ENCODE assay signal across 8 mouse cellular contexts in genomic region chr2:90847681-90848050, GRCm38 (mm10). TPM values are rescaled to one million over a fixed set of nuclear protein-coding genes. Genes with fewer than 3 reads are reported as not detected.
DNase-seq lines count a peak whose midpoint lies in the region; ATAC-seq and TF ChIP-seq lines count a peak whose summit lies in the region.

No protein-coding gene starts in this region.

- no peak for ATAC-seq in heart, embryonic 12.5 days (ENCODE audit: insufficient number of reproducible peaks, low FRiP score)
- ATAC-seq in forebrain, embryonic 16.5 days, result no peak

- peak overlapping the region; percentile 88 for H3K9ac ChIP-seq in heart, embryonic 12.5 days
- peak overlapping the region; percentile 93 for H3K9ac ChIP-seq in ES-E14 (ENCODE audit: insufficient read depth, low read depth, low read length, poor library complexity, severe bottlenecking)
- H3K9ac ChIP-seq in forebrain, embryonic 16.5 days (replicated peaks; ENCODE audit: low read depth, low read length), result peak overlapping the region; percentile 75

- peaks cover 6% of the 10 kb centered on the region; the same call in 1 of the 2 replicates for H3K4me1 ChIP-seq in heart, embryonic 12.5 days (replicated peaks)
- peaks cover 2% of the 10 kb centered on the region in 2 experiments; a peak in 1 of 4 replicates for H3K4me1 ChIP-seq in ES-E14 (ENCODE audit: control insufficient read depth in 2 of 2, insufficient read depth in 2 of 2, low read length in 2 of 2, poor library complexity in 1 of 2)
- H3K4me1 ChIP-seq in forebrain, embryonic 16.5 days (replicated peaks; ENCODE audit: control insufficient read depth, insufficient read depth, low read length), result peaks cover 17% of the 10 kb centered on the region

- H3K4me2 ChIP-seq in heart, embryonic 12.5 days, result peak overlapping the region; percentile 74
- H3K4me2 ChIP-seq in forebrain, embryonic 16.5 days (ENCODE audit: low read length), result peak overlapping the region; percentile 59

- H3K36me3 ChIP-seq in heart, embryonic 12.5 days, result peaks cover 32% of the 10 kb centered on the region
- H3K36me3 ChIP-seq in ES-E14 (ENCODE audit: control insufficient read depth, insufficient read depth, low read length, poor library complexity, severe bottlenecking), result peaks cover 12% of the 10 kb centered on the region
- H3K36me3 ChIP-seq in forebrain, embryonic 16.5 days (ENCODE audit: control insufficient read depth, insufficient read depth), result peaks cover 11% of the 10 kb centered on the region; the same call in 1 of the 2 replicates

- peak overlapping the region; percentile 85 for H3K27ac ChIP-seq in heart, embryonic 12.5 days (ENCODE audit: poor library complexity, severe bottlenecking)
- peak overlapping the region; percentile 53 for H3K27ac ChIP-seq in ES-E14 (ENCODE audit: insufficient read depth, low read depth, low read length, poor library complexity, severe bottlenecking)
- H3K27ac ChIP-seq in forebrain, embryonic 16.5 days (ENCODE audit: low read length), result peak overlapping the region; percentile 84

- in situ Hi-C loops in ES-E14 (cut with MboI; ENCODE audit: low sequenced_read_pairs in 2 of 2, unreplicated experiment in 2 of 2), result no loop called here

- DNase-seq in heart, postnatal 4 days, result no peak
- DNase-seq in ES-E14 (ENCODE audit: low read depth, low spot score), result no peak
- DNase-seq in mesoderm, embryonic 11.5 days (ENCODE audit: low read depth, low spot score), result peak; percentile 11
- DNase-seq in cerebellum, adult 11-12 months, result no peak
- no peak for DNase-seq in gastrocnemius, postnatal 25 days
- DNase-seq in urinary bladder, postnatal 25 days (ENCODE audit: low spot score), result no peak

- WGBS in heart, embryonic 12.5 days, result under 1% methylated on average over 13 of the region's 13 CpGs
- 0% methylated on average over 13 of the region's 13 CpGs for WGBS in forebrain, embryonic 16.5 days

- H3K9me3 ChIP-seq in heart, embryonic 12.5 days (replicated peaks), result no peaks in the 10 kb centered on the region
- no peaks in the 10 kb centered on the region for H3K9me3 ChIP-seq in ES-E14 (ENCODE audit: control insufficient read depth, insufficient read depth, low read depth, low read length)
- no peaks in the 10 kb centered on the region for H3K9me3 ChIP-seq in forebrain, embryonic 16.5 days (ENCODE audit: control insufficient read depth, low read length)

- H3K27me3 ChIP-seq in heart, embryonic 12.5 days (replicated peaks), result no peaks in the 10 kb centered on the region
- no peaks in the 10 kb centered on the region for H3K27me3 ChIP-seq in forebrain, embryonic 16.5 days (replicated peaks; ENCODE audit: control insufficient read depth, insufficient read depth, low read length)

- H3K4me3 ChIP-seq in heart, embryonic 12.5 days, result peak overlapping the region; percentile 85
- peak overlapping the region; percentile 88 for H3K4me3 ChIP-seq in ES-E14 (ENCODE audit: insufficient read depth in 1 of 2, low read depth in 1 of 2, low read length in 2 of 2, poor library complexity in 1 of 2, severe bottlenecking in 1 of 2)
- H3K4me3 ChIP-seq in forebrain, embryonic 16.5 days (replicated peaks; ENCODE audit: low read length), result peak overlapping the region; percentile 77

TF ChIP-seq in ES-E14, 5 proteins besides CTCF, POLR2A, EP300 and RAD21:
- TF ChIP-seq CHD2 (IDR thresholded peaks at IDR 0.05; ENCODE audit: low read depth, low read length) (no peak), HCFC1 (IDR thresholded peaks at IDR 0.05; ENCODE audit: borderline replicate concordance, insufficient read depth, low read length) (no peak), ZNF384 (IDR thresholded peaks at IDR 0.05; ENCODE audit: low read depth, low read length) (no peak), ZC3H11A (IDR thresholded peaks at IDR 0.05; ENCODE audit: borderline replicate concordance, low read depth, low read length) (no peak), MAFK (IDR thresholded peaks at IDR 0.05; ENCODE audit: insufficient read depth, low read depth, low read length) (no peak)
TF ChIP-seq in ES-E14: peak in this region for 0.

RNA-seq across cellular contexts. Expression of gene Mtch2, which starts 0.7 kb away (rescaled TPM):
- 201 and 211 TPM in 2 replicates for polyA plus RNA-seq in heart, embryonic 12.5 days (2016; fragmentation: Nextera tagmentation; extraction: Ambion mirVana)
- total RNA-seq in heart, postnatal 4 days (2021), result 100 to 1,000 TPM; 189 to 191 TPM
- total RNA-seq in ES-E14 (2012; rRNA removed), result 138 and 162 TPM in 2 replicates
- polyA plus RNA-seq in forebrain, embryonic 16.5 days (2015; fragmentation: Nextera tagmentation; extraction: Ambion mirVana), result 264 and 287 TPM in 2 replicates
- 100 to 1,000 TPM; 164 to 165 TPM for total RNA-seq in gastrocnemius, postnatal 25 days (2021)

RNA-seq across cellular contexts. Expression of gene C1qtnf4, which starts 38.0 kb away (rescaled TPM):
- 16.5 and 18.9 TPM in 2 replicates for polyA plus RNA-seq in heart, embryonic 12.5 days (2016; fragmentation: Nextera tagmentation; extraction: Ambion mirVana)
- total RNA-seq in heart, postnatal 4 days (2021), result 1 to 10 TPM; 7.4 to 7.8 TPM
- total RNA-seq in ES-E14 (2012; rRNA removed), result 2.8 and 3.2 TPM in 2 replicates
- polyA plus RNA-seq in forebrain, embryonic 16.5 days (2015; fragmentation: Nextera tagmentation; extraction: Ambion mirVana), result 28.6 and 29.9 TPM in 2 replicates
- 1 to 10 TPM; 3.2 to 4.3 TPM for total RNA-seq in gastrocnemius, postnatal 25 days (2021)

RNA-seq across cellular contexts. Expression of gene Kbtbd4, which starts 56.9 kb away (rescaled TPM):
- 27.0 and 27.3 TPM in 2 replicates for polyA plus RNA-seq in heart, embryonic 12.5 days (2016; fragmentation: Nextera tagmentation; extraction: Ambion mirVana)
- total RNA-seq in heart, postnatal 4 days (2021), result 10 to 100 TPM; 18.2 to 18.8 TPM
- total RNA-seq in ES-E14 (2012; rRNA removed), result 12.5 and 19.0 TPM in 2 replicates
- 61.9 and 62.3 TPM in 2 replicates for polyA plus RNA-seq in forebrain, embryonic 16.5 days (2015; fragmentation: Nextera tagmentation; extraction: Ambion mirVana)
- total RNA-seq in gastrocnemius, postnatal 25 days (2021), result 10 to 100 TPM; 12.1 to 15.4 TPM

RNA-seq across cellular contexts. Expression of gene Ndufs3, which starts 57.0 kb away (rescaled TPM):
- 332 and 336 TPM in 2 replicates for polyA plus RNA-seq in heart, embryonic 12.5 days (2016; fragmentation: Nextera tagmentation; extraction: Ambion mirVana)
- total RNA-seq in heart, postnatal 4 days (2021), result 100 to 1,000 TPM; 538 to 543 TPM
- total RNA-seq in ES-E14 (2012; rRNA removed), result 106 and 109 TPM in 2 replicates
- 211 and 212 TPM in 2 replicates for polyA plus RNA-seq in forebrain, embryonic 16.5 days (2015; fragmentation: Nextera tagmentation; extraction: Ambion mirVana)
- 100 to 1,000 TPM; 455 to 488 TPM for total RNA-seq in gastrocnemius, postnatal 25 days (2021)
